Mouse (Mus musculus) urinary bladder, adult 2 months (tissue): Measurements from ENCODE around the gene Vav1. TPM values are rescaled to one million over a fixed set of nuclear protein-coding genes. Genes with fewer than 3 reads are reported as not detected.

Source experiments
- DNase-seq: peaks from one replicate; pipeline ENCODE4 v3.0.0; 2022; ENCODE audit warnings: low spot score
- polyA plus RNA-seq: library from polyadenylated mRNA; depleted of rRNA; stranded (reverse); fragments of >200 nt; gene quantifications from 2 replicates; pipeline ENCODE4 v1.2.3, GENCODE M21; 2012; rRNA removed

The Vav1 gene
- polyA plus RNA-seq, 1 experiment: 3.9 TPM

GRCm38 (mm10) chr17:57335673-57336303 lies 56.9 kb downstream of the Vav1 start:
- peak; percentile 76 for DNase-seq

DNA sequence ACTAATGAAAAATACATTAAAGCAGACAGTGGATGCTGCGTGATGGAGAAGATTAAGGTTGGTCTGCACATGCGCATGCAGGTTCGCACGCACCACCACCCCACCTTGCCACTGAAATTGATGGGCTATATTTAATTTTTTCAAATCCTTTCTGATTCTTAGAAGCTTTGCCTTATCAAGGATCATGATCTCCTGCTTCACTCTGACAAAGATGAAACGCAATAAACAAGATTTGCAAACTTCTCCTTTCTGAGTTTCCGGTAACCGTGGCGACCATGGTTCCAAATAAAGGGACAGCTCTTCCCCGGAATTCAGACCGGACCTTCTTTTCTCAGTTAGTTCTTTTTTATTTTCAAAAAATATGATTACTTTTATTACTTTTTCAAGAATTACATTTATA lies 59.1 kb downstream of the Vav1 start:
- DNase-seq: no peak

- DNase-seq: no peak
These were observed 60.4 kb downstream of the Vav1 start for GRCm38 (mm10) chr17:57339298-57339697.

DNA sequence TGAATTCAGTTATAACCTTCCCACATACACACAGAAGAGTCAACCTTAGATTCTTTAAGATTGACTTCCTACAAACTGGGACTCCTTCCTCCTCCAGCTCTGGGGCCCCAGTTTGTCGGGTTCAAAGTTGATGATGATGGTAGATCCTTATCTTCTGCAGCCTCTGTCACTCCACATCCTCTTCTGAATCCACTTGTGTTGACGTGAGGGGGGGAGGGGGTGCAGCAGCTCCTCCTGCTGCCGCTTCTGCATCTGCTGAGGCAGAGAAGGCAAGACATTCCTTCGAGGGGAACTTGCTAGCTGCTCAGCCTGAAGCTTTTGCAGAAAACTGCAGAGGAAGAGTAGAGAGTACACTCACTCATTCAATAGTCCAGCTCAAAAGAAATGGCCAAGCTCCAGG lies 62.7 kb downstream of the Vav1 start:
- no peak for DNase-seq

DNA sequence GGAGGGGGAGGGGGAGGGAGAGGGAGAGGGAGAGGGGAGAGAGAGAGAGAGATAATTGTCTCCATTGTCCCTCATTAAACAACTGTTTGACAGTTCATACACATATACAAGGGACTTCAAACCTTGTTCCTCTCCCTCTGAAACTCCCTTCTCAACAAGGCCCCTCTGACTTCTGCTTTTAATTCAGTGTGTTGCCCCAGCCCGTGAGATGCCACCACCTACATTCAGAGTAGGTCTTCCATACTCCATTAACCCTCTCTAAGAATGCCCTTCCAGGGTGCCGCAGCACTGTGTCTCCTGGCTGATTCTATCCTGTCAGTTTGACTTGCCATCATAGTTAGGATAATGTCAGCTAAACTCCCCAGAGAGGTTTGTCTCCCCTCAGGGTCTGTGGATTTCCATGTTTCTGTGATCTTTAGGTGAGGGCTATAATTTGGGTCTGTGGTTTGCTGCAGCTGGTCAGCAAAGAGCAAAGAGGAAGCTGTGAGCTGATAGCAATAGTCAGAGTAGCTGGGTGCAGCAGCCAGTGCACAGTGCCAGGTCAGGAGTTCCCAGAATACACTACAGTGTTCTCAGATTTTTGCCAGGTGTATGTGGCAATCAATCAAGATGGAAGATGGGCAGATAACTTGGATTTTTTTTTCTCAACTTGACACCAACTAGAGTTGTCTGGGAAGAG lies 65.3 kb downstream of the Vav1 start:
- DNase-seq: no peak

DNA sequence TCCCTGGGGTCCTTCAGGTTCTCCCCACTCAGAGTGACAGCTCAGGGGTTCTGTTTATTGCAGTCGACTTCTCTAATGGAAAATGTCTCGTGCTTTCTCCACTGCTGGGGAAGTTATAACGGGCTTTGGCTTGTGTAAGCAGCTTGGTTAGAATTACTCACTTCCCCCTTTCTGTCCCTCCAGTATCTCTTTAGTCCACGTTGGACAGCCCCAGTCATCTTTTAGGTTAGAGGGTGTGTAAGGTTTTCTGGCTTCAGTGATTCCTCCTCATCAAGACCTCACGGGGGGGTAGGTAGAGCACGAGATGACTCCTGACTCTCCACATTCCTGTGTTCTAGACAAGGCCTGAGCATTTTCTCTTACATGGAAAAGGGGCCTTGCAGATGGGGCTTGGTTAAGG lies 68.1 kb downstream of the Vav1 start:
- no peak for DNase-seq

DNA sequence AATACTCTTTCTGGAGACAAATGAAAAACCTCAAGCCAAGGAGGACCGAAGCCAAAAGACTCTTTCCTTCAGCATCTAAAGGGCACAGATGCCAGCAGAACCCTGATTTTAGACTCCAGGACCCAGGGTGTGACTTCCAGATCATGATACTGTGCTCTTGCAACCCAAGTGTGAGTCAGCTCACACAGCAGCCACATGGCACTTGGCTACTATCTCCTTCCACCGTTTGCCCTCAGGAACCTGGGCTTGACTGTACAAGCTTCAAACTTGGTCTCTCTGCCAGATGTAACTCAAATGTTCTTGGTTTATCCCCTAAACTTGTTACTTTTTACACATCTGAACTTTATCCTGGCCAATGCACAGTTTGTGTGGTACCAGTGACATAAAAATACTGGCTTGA lies 68.9 kb downstream of the Vav1 start:
- DNase-seq: no peak

GRCm38 (mm10) chr17:57349067-57349466 lies 70.2 kb downstream of the Vav1 start:
- no peak for DNase-seq

GRCm38 (mm10) chr17:57350212-57350611 lies 71.3 kb downstream of the Vav1 start:
- no peak for DNase-seq

- no peak for DNase-seq
These were observed 72.2 kb downstream of the Vav1 start for GRCm38 (mm10) chr17:57351107-57351506.

DNA sequence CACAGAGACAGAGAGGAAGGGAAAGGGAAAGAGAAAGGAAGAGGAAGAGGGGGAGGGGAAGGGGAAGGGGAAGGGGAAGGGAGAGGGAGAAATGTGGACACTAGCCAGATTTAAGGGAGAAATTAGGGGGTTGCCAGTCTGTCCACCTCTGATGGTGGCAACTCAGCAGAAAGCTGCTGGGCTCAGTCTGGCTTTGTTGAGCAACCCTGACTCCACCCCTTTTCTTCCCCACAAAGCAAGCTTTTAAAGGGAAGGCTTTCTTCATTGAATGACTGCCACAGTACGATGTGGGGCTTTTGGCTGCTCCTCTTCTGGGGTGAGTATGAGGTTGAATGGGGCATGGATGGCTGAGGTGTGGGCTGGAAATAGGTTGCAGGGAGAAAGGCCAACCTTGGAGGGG lies 79.5 kb downstream of the Vav1 start, which contains the start of gene Adgre1:
TSS of gene Adgre1 (plus strand) at position 251 of the 400 bp plus-strand sequence.
- DNase-seq: no peak

- no peak for DNase-seq
These were observed 80.8 kb downstream of the Vav1 start for GRCm38 (mm10) chr17:57359485-57360241.

Other genes with a start within 250 kb of the Vav1 start
- gene Khsrp, start 247.6 kb upstream of the Vav1 start, polyA plus RNA-seq: 54.9 and 60.3 TPM in 2 replicates
- not detected in 2 replicates for gene Slc25a41, start 237.4 kb upstream of the Vav1 start, polyA plus RNA-seq
- gene Crb3, start 220.0 kb upstream of the Vav1 start, polyA plus RNA-seq: 22.8 and 32.2 TPM in 2 replicates
- gene Slc25a23, start 219.2 kb upstream of the Vav1 start, polyA plus RNA-seq: 34.2 and 71.3 TPM in 2 replicates
- 5.1 and 6.1 TPM in 2 replicates for gene Dennd1c, start 200.6 kb upstream of the Vav1 start, polyA plus RNA-seq
- 3.8 and 5.9 TPM in 2 replicates for gene Tubb4a, start 191.3 kb upstream of the Vav1 start, polyA plus RNA-seq
- gene Tnfsf9, start 173.8 kb upstream of the Vav1 start, polyA plus RNA-seq: 5.7 and 8.8 TPM in 2 replicates
- 0.18 and 0.25 TPM in 2 replicates for gene Cd70, start 129.3 kb upstream of the Vav1 start, polyA plus RNA-seq
- 0.55 and 0.68 TPM in 2 replicates for gene Tnfsf14, start 84.9 kb upstream of the Vav1 start, polyA plus RNA-seq
- 163 and 168 TPM in 2 replicates for gene C3, start 51.0 kb upstream of the Vav1 start, polyA plus RNA-seq
- gene Gpr108, start 30.7 kb upstream of the Vav1 start, polyA plus RNA-seq: 46.5 and 46.9 TPM in 2 replicates
- 78.9 and 81.3 TPM in 2 replicates for gene Trip10, start 29.6 kb upstream of the Vav1 start, polyA plus RNA-seq
- gene Adgre1, start 79.6 kb downstream of the Vav1 start, polyA plus RNA-seq: 15.9 and 18.6 TPM in 2 replicates